Mouse (Mus musculus) inflammation-experienced regulatory T-cells (primary cell): ENCODE measurements around the gene Gria2. TPM values are rescaled to one million over a fixed set of nuclear protein-coding genes. Genes with fewer than 3 reads are reported as not detected.

Experiments used
- polyA plus RNA-seq, 2 experiments: library from polyadenylated mRNA; unstranded; fragments of 100-300 nt; shearing (Covaris generic); gene quantifications; one replicate each; pipeline ENCODE4 v1.2.1; 2017

The Gria2 gene
- 1 to 10 TPM in 1 of 2 experiments, under 1 TPM in 1; 0.07 to 1.1 TPM for polyA plus RNA-seq

DNA sequence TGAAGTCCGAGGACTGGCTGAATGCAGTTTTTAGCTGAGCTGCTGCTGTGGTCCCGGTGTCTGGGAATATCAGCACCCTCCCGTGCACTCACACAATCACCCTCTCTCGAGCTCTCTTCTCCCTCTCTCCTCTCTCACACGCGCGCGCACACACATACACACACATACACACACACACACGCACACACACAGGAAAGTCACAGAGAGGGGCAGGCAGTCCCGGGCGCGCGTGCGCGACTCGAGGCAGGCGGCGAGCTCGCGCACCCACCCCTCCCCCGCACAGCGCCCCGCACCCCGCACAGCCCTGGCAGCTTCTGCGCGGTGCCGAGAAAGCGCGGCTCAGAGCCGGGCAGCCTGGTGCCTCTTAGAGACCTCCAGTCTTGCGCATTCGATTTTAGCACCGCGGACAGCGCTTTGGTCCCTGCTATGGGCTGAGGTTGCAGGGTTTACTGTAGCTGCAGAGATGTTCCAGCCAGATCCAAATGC lies at the start of gene Gria2:
TSS of gene Gria2 (minus strand) at position 240 of the 486 bp plus-strand sequence.

Other genes starting within 250 kb of the Gria2 start
- under 1 TPM in 1 of 2 experiments, not detected in 1; 0.31 TPM for gene Glrb, start 110.8 kb upstream of the Gria2 start, polyA plus RNA-seq
- gene Pdgfc, start 233.6 kb upstream of the Gria2 start, polyA plus RNA-seq = under 1 TPM; 0.05 to 0.62 TPM